Mouse (Mus musculus) midbrain, embryonic 13.5 days (tissue): ENCODE results near the gene Fignl2. TPM values are rescaled to one million over a fixed set of nuclear protein-coding genes. Genes with fewer than 3 reads are reported as not detected.

Source experiments
- ATAC-seq: fragments of 200-750 bp; cut with Nextera tagmentation; 2 replicates; pipeline ENCODE4 v1.8.0; 2017; ENCODE audit warnings: mild to moderate bottlenecking, moderate TSS enrichment, moderate library complexity
- H3K27ac ChIP-seq: fragments of 300-500 bp; sonication (generic); 2 replicates; pipeline ENCODE4 v1.5.1; 2015; ENCODE audit warnings: inconsistent platforms, mild to moderate bottlenecking, moderate library complexity
- H3K27me3 ChIP-seq: fragments of 300-500 bp; sonication (generic); 2 replicates; pipeline ENCODE4 v1.6.1; 2015; ENCODE audit warnings: mild to moderate bottlenecking, inconsistent platforms
- H3K36me3 ChIP-seq: fragments of 300-500 bp; sonication (generic); 2 replicates; pipeline ENCODE4 v1.6.1; 2015; ENCODE audit warnings: mild to moderate bottlenecking, inconsistent platforms
- H3K4me1 ChIP-seq: fragments of 300-500 bp; sonication (generic); replicated peaks from 2 replicates; pipeline ENCODE4 v1.6.1; 2015; ENCODE audit warnings: inconsistent platforms
- H3K4me2 ChIP-seq: fragments of 300-500 bp; sonication (generic); replicated peaks from 2 replicates; pipeline ENCODE4 v1.6.1; 2015; ENCODE audit warnings: moderate library complexity, mild to moderate bottlenecking, inconsistent platforms
- H3K4me3 ChIP-seq: fragments of 300-500 bp; sonication (generic); replicated peaks from 2 replicates; pipeline ENCODE4 v1.5.1; 2015; ENCODE audit warnings: mild to moderate bottlenecking, inconsistent platforms
- H3K9ac ChIP-seq: fragments of 300-500 bp; sonication (generic); replicated peaks from 2 replicates; pipeline ENCODE4 v1.6.1; 2015; ENCODE audit warnings: mild to moderate bottlenecking, inconsistent platforms
- H3K9me3 ChIP-seq: fragments of 300-500 bp; sonication (generic); 2 replicates; pipeline ENCODE4 v1.6.1; 2016; ENCODE audit warnings: mild to moderate bottlenecking, inconsistent platforms
- WGBS: fragments of 180-500 bp; shearing (Covaris S2); methylation state at CpG from one replicate; pipeline ENCODE4 v1.1.7; 2015; 5-methylcytosine and 5-hydroxymethylcytosine counted together
- polyA plus RNA-seq: library from polyadenylated mRNA; unstranded; fragments of >200 nt; fragmentation: Nextera tagmentation; extraction: Ambion mirVana; gene quantifications from 2 replicates; pipeline ENCODE4 v1.2.1, GENCODE M21; 2015

Fignl2 gene
- polyA plus RNA-seq, 1 experiment from 2014 or later = 0.11 TPM

DNA sequence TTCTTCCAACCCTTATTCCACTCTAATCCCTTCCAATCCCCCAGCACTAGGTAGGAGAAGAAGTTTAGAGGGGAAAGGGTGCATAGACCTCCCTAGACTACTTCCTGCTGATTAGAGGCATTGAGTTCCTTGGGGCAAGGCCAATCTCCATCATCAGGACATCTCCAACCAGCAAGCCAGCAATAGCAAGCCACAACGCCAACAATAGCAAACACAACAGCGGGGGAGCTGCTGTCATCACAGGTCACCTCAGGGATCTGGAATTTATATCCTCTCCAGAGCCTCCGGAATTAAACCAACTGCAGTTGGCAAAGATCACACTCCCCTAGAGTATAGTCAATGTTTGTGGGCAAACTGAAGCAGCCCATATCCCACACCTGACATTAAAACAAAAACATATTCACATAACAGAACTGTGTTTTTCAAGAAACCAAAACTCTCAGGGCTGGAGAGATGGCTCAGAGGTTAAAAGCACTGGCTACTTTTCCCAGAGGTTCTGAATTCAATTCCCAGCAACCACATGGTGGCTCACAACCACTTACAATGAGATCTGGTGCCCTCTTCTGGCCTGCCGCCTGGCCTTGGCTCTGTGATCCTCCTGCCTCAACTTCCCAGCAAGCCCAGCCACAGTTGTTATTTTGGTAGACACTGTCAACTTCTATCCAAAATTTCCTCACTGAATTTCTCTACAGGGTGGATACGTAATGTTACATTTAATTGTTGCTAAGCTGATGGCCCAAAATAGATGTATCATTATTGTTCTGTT is 29.7 kb upstream of the Fignl2 start:
- Histone ChIP-seq H3K4me2 (no peak overlapping the region), H3K4me1 (0 out of 2 replicates have a peak, but pooled peaks cover 7% of the 10 kb centered on the region), H3K36me3 (no peaks in the 10 kb centered on the region), H3K27ac (no peak overlapping the region), H3K27me3 (peaks cover 7% of the 10 kb centered on the region; the same call in 1 of the 2 replicates), H3K4me3 (no peak overlapping the region), H3K9me3 (no peaks in the 10 kb centered on the region), H3K9ac (no peak overlapping the region)
- 90% methylated on average over 5 of the region's 5 CpGs for WGBS
- no peak for ATAC-seq

DNA sequence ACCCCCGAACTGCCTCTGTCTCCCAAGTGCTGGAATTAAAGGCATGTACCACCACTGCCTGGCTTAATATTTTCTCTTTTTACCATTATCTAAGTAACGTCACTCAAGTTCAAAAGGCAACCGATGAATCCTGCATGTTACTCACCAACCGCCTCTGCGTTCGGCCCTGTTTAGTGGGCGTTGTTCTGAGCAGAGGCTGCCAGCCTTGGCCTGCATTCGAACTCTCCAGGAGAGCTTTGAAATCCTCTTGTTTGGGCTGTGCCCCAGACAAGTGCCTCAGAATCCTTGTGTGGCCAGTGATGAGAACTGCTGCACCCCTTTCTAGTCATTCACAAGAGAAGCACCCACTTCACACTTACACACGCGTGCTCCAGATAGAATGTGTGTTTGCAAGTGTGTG is 27.6 kb upstream of the Fignl2 start:
- H3K27ac ChIP-seq = no peak overlapping the region
- no peaks in the 10 kb centered on the region for H3K36me3 ChIP-seq
- 87% methylated on average over 10 of the region's 10 CpGs for WGBS
- no peak overlapping the region for H3K4me3 ChIP-seq
- no peaks in the 10 kb centered on the region for H3K9me3 ChIP-seq
- H3K27me3 ChIP-seq = peaks cover 3% of the 10 kb centered on the region; the same call in 1 of the 2 replicates
- H3K4me1 ChIP-seq = 0 out of 2 replicates have a peak, but pooled peaks cover 7% of the 10 kb centered on the region
- ATAC-seq = no peak
- no peak overlapping the region for H3K4me2 ChIP-seq
- no peak overlapping the region for H3K9ac ChIP-seq

DNA sequence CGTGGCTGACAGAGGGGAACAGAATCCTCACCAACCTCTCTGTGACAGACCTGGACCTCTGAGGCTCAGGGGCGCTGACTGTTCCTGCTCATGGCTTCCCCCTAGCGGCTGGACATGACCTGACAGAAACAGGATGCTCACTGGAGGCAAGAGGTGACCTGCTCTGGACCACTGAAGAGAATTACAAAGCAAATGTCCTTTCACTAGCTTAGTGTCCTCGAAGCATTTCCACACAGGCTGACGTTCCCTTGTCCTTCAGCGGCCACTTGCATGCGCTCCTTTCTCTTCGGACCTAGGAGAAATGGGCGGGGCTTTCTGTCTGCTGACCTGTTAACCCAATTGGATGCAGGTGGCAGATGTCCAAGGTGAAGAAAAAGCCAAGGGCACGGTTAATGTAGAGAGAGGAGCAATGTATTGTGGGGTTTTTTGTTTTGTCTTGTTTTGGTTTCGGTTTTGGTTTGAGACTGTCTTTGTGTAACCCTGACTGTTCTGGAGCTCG is 27.2 kb upstream of the Fignl2 start:
- H3K9me3 ChIP-seq = no peaks in the 10 kb centered on the region
- no peak overlapping the region for H3K4me2 ChIP-seq
- no peak overlapping the region for H3K4me3 ChIP-seq
- no peak overlapping the region for H3K9ac ChIP-seq
- 0 out of 2 replicates have a peak, but pooled peaks cover 7% of the 10 kb centered on the region for H3K4me1 ChIP-seq
- peak; percentile 45; the same call in 1 of the 2 replicates for ATAC-seq
- no peaks in the 10 kb centered on the region for H3K36me3 ChIP-seq
- H3K27me3 ChIP-seq = 0 out of 2 replicates have a peak, but pooled peaks cover 3% of the 10 kb centered on the region
- 16% methylated on average over 12 of the region's 12 CpGs for WGBS
- no peak overlapping the region for H3K27ac ChIP-seq

DNA sequence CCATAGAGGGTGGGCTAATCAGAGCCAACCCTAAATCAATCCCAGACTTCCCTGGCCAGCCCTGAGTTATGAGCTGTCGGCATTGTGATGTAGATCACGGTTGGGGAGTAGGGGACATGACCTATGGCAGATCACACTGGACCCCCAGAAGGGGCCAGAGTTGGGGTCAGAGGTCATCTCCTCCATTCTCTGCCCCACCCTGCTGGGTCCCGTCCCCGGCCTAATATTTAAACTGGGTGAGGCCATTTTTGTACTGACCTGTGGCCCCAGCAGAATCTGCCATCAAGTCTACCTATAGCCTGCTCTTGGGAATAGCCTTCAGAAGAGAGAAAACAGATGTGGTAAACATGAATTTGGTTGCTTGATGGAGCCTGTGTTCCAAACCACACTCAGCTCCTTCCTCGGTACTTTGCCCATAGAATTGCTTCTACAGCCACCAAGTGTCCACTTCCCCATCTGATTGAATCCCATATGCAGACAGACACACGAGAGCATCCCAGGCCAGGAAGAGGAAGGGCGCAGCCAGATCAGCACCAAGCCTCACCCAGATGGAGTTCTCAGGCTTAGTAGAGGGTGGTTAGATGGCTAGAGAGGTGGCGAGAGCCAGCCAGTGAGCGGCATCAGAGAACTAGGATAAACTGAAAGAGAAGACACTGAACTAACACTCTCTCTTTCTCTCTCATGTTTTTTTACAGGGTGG is 25.4 kb upstream of the Fignl2 start:
- Histone ChIP-seq H3K27ac (no peak overlapping the region), H3K27me3 (0 out of 2 replicates have a peak, but pooled peaks cover 3% of the 10 kb centered on the region), H3K4me3 (no peak overlapping the region), H3K9ac (no peak overlapping the region), H3K9me3 (no peaks in the 10 kb centered on the region), H3K36me3 (no peaks in the 10 kb centered on the region), H3K4me2 (no peak overlapping the region), H3K4me1 (peaks cover 7% of the 10 kb centered on the region)
- WGBS = 82% methylated on average over 9 of the region's 9 CpGs
- ATAC-seq = no peak

DNA sequence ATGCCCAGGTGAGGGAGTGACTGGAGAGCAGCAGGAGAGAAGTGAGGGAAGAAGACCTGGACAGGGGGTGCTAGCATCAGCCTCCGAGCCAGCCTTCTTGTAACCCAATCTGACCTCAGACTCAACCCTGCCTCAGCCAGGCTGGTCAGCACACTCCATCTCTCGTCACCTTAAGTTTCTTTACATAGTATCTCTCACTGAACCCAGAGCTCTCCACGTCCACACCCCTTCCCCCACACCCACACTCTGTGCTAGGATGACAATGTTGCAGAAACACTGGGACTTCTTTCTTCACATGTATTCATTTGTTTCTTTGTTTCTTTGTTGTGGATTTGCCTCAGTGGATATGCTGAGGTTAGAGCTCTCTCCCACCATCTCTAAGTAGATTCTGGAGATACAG is 22.6 kb upstream of the Fignl2 start:
- ATAC-seq = no peak
- no peak overlapping the region for H3K9ac ChIP-seq
- WGBS = 91% methylated on average over 3 of the region's 3 CpGs

DNA sequence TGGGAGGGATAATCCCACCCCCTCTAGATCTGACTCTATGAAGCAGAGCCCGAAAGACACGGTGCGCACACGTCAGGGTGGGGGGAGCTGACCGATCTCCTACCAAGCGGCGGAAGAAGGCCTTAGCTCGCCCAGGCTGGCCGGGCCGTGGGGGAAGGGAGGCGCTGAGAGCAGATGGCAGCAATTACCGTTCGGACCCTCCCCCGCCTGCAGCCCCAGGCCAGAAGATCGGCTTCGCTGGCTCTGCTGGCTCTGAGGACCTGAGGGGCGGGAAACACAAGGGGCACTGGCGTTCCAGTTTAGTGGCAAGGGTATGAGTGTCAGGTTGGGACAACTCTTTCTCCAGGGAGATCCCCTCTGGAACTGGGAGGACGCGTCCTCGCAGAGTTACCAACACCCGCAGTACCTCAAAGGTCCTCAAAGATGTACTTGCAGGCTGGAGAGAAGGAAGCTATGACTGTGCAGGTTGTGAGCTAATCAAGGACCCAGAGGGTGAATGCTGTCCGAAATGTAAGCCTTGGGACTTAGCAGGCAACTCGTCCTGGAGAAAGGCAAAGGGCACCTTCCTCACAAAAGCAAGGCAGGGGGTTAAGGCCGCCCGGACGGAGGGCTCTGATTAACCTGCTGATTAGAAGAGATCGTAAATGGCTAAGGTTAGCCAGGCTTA is 19.8 kb upstream of the Fignl2 start:
- H3K27me3 ChIP-seq = 0 out of 2 replicates have a peak, but pooled peaks cover 3% of the 10 kb centered on the region
- H3K36me3 ChIP-seq = no peaks in the 10 kb centered on the region
- no peaks in the 10 kb centered on the region for H3K9me3 ChIP-seq
- peaks cover 33% of the 10 kb centered on the region for H3K4me1 ChIP-seq
- H3K4me2 ChIP-seq = peak overlapping the region; percentile 38
- H3K9ac ChIP-seq = 0 out of 2 replicates have a peak overlapping the region, but pooled peaks have one; percentile 41
- 2% methylated on average over 28 of the region's 28 CpGs for WGBS
- peak; percentile 39 for ATAC-seq
- peak overlapping the region; percentile 72 for H3K27ac ChIP-seq
- H3K4me3 ChIP-seq = peak overlapping the region; percentile 4; the same call in 1 of the 2 replicates

More for the DNA sequence above, 22.6 kb upstream of the Fignl2 start:
- Histone ChIP-seq H3K36me3 (no peaks in the 10 kb centered on the region), H3K4me2 (no peak overlapping the region), H3K4me3 (no peak overlapping the region), H3K9me3 (no peaks in the 10 kb centered on the region), H3K27me3 (0 out of 2 replicates have a peak, but pooled peaks cover 3% of the 10 kb centered on the region), H3K27ac (no peak overlapping the region), H3K4me1 (peaks cover 24% of the 10 kb centered on the region)

GRCm38 (mm10) chr15:101095392-101095791 is 17.0 kb upstream of the Fignl2 start:
- H3K4me2 ChIP-seq = no peak overlapping the region
- no peak for ATAC-seq
- no peaks in the 10 kb centered on the region for H3K9me3 ChIP-seq
- WGBS = 50% methylated on average over 3 of the region's 3 CpGs
- no peak overlapping the region for H3K9ac ChIP-seq
- H3K4me3 ChIP-seq = no peak overlapping the region
- no peak overlapping the region for H3K27ac ChIP-seq
- no peaks in the 10 kb centered on the region for H3K36me3 ChIP-seq
- peaks cover 46% of the 10 kb centered on the region for H3K4me1 ChIP-seq
- 0 out of 2 replicates have a peak, but pooled peaks cover 3% of the 10 kb centered on the region for H3K27me3 ChIP-seq

DNA sequence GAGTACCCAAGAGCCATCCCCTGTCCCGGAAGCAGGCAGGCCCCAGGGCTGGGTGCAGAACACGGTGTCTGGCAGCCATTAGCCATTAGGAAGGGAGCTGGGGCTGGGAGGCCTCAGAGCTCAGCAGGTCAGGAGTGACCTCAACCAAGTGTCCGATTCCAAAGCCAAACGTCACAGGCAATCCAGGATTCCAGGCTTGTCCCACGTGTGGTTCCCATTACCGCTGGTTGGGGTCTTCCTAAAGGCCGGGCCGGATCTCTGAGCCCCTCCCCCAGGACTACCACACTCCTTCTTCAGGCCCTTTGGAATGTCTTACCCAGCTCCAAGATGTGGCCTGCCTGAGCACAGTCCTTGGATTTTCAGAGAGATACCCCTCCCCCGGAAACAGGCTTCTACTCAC is 16.6 kb upstream of the Fignl2 start:
- Histone ChIP-seq H3K27me3 (0 out of 2 replicates have a peak, but pooled peaks cover 3% of the 10 kb centered on the region), H3K9me3 (no peaks in the 10 kb centered on the region), H3K27ac (no peak overlapping the region), H3K9ac (no peak overlapping the region), H3K36me3 (no peaks in the 10 kb centered on the region), H3K4me2 (no peak overlapping the region), H3K4me1 (peaks cover 46% of the 10 kb centered on the region), H3K4me3 (no peak overlapping the region)
- ATAC-seq = no peak
- 58% methylated on average over 9 of the region's 9 CpGs for WGBS

DNA sequence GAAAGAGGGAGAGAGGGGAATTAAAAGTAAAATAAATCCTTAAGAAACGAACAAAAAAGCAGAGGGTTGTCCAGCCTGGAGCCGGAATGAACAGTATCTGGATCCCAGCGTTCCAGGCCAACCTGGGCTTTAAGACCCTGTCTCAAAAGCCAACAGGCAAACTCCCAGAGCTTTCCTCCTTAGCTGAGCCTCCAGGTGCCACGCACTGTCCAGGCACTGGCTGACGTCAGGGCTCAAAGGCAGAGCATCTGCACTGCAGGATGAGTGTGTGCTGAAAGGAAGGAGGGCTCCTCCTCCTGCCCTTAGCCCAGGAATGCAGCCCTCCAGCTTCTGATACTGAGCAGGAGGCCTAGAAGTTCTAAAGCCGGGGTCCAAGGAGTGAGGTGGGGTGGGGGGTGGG is 15.6 kb upstream of the Fignl2 start:
- H3K27me3 ChIP-seq = no peaks in the 10 kb centered on the region
- H3K4me3 ChIP-seq = no peak overlapping the region
- no peak for ATAC-seq
- H3K4me2 ChIP-seq = no peak overlapping the region
- 36% methylated on average over 6 of the region's 6 CpGs for WGBS
- no peak overlapping the region for H3K27ac ChIP-seq
- no peaks in the 10 kb centered on the region for H3K9me3 ChIP-seq
- H3K36me3 ChIP-seq = no peaks in the 10 kb centered on the region
- peaks cover 46% of the 10 kb centered on the region for H3K4me1 ChIP-seq
- no peak overlapping the region for H3K9ac ChIP-seq

- ATAC-seq = peak; percentile 92
- Histone ChIP-seq H3K36me3 (no peaks in the 10 kb centered on the region), H3K27me3 (no peaks in the 10 kb centered on the region), H3K9me3 (no peaks in the 10 kb centered on the region), H3K27ac (peak overlapping the region; percentile 82), H3K4me3 (peak overlapping the region; percentile 11; the same call in 1 of the 2 replicates), H3K9ac (0 out of 2 replicates have a peak overlapping the region, but pooled peaks have one; percentile 20), H3K4me1 (peaks cover 43% of the 10 kb centered on the region), H3K4me2 (peak overlapping the region; percentile 41)
- WGBS = 6% methylated on average over 25 of the region's 25 CpGs
Observed at GRCm38 (mm10) chr15:101092829-101093648, 14.7 kb upstream of the Fignl2 start.
